Mouse (Mus musculus) embryonic fibroblast, embryonic 13.5 days (primary cell): ENCODE measurements around the gene Scrt2. TPM values are rescaled to one million over a fixed set of nuclear protein-coding genes. Genes with fewer than 3 reads are reported as not detected.

ENCODE experiments used
- H3K27ac ChIP-seq: 2 replicates; pipeline ENCODE4 v1.5.1; 2012; ENCODE audit warnings: low read length, control low read depth, inconsistent platforms; ENCODE audit not compliant: insufficient read depth
- H3K4me1 ChIP-seq: 2 replicates; pipeline ENCODE4 v1.6.1; 2011; ENCODE audit warnings: low read length; ENCODE audit not compliant: control insufficient read depth, insufficient read depth
- H3K4me3 ChIP-seq: 2 replicates; pipeline ENCODE4 v1.5.1; 2011; ENCODE audit warnings: mild to moderate bottlenecking, control low read depth, low read length; ENCODE audit not compliant: insufficient read depth
- CTCF ChIP-seq: IDR thresholded peaks from 2 replicates; pipeline ENCODE4 v1.5.1; 2011; ENCODE audit warnings: mild to moderate bottlenecking, control low read depth, low read length, moderate library complexity, borderline replicate concordance; ENCODE audit not compliant: insufficient read depth
- POLR2A ChIP-seq: IDR thresholded peaks from 2 replicates; pipeline ENCODE4 v1.6.1; 2011; ENCODE audit warnings: low read depth, mild to moderate bottlenecking, control low read depth, low read length, moderate library complexity
- polyA plus RNA-seq: library from polyadenylated mRNA; stranded (reverse); fragments of >200 nt; gene quantifications from 2 replicates; pipeline ENCODE4 v1.2.4, GENCODE M21; 2011; ENCODE audit warnings: low read depth; ENCODE audit not compliant: missing spikeins, insufficient read length

Gene Scrt2
- polyA plus RNA-seq, 1 experiment, result not detected

GRCm38 (mm10) chr2:152142571-152142970 lies 61.2 kb downstream of the Scrt2 start:
- H3K4me1 ChIP-seq, result peaks cover 2% of the 10 kb centered on the region; the same call in 1 of the 2 replicates

GRCm38 (mm10) chr2:152143279-152144157 lies 62.2 kb downstream of the Scrt2 start, which contains the start of gene Tcf15:
TSS of gene Tcf15 (plus strand) at chr2:152143561.
- no peak within 1 kb of the TSS for H3K27ac ChIP-seq
- no peak for TF ChIP-seq CTCF
- peaks cover 2% of the 10 kb centered on the region; the same call in 1 of the 2 replicates for H3K4me1 ChIP-seq
- no peak within 1 kb of the TSS for H3K4me3 ChIP-seq

More at GRCm38 (mm10) chr2:152142571-152142970, 61.2 kb downstream of the Scrt2 start:
- TF ChIP-seq CTCF (no peak), POLR2A (no peak)
- Histone ChIP-seq H3K4me3 (no peak overlapping the region), H3K27ac (no peak overlapping the region)

DNA sequence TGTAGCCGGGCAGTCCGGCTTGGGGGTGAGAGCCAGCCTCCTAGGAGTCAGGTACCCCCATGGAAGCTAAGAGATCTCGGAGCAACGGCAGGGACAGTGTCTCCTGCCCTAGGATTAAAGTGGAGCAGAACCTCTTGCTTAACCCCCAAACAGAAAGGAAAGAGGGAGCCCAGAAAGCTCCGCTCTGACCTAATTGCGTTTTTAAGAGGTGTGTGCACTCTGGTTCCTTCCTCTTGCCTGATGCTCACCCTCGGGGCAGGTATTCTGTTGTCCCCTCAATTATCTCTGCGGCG lies 62.8 kb downstream of the Scrt2 start:
- H3K27ac ChIP-seq, result no peak overlapping the region
- H3K4me1 ChIP-seq, result peaks cover 2% of the 10 kb centered on the region; the same call in 1 of the 2 replicates
- TF ChIP-seq CTCF (no peak), POLR2A (no peak)
- no peak overlapping the region for H3K4me3 ChIP-seq

DNA sequence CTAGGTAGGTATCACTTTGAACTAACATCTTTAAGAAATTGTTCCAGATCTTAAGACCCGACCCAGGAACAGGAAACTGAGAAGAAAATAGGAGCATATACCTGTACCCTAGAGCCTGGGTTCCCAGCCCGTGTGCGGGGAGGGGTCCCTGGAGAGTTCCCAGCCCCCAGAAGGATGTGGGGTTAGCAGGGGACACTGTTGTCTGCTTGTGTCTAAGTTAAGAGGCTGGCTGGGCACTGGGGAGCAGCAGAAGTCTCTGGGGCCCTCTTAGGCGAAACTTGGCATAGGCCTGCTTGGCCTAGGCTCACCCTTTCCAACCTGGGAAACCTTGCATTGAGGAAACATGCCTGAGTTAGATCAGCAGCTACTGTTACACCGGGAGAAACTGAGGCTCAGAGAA lies 63.2 kb downstream of the Scrt2 start:
- Histone ChIP-seq H3K4me3 (no peak overlapping the region), H3K27ac (no peak overlapping the region), H3K4me1 (peaks cover 2% of the 10 kb centered on the region; the same call in 1 of the 2 replicates)
- no peak for TF ChIP-seq CTCF
- no peak for TF ChIP-seq POLR2A

Other genes with a start within 250 kb of the Scrt2 start
- gene Rspo4, start 238.6 kb upstream of the Scrt2 start, polyA plus RNA-seq, result not detected in 2 replicates
- 2.1 and 4.8 TPM in 2 replicates for gene Angpt4, start 170.3 kb upstream of the Scrt2 start, polyA plus RNA-seq
- 9.7 and 13.4 TPM in 2 replicates for gene Fam110a, start 101.3 kb upstream of the Scrt2 start, polyA plus RNA-seq
- 0.55 and 0.60 TPM in 2 replicates for gene Slc52a3, start 85.0 kb upstream of the Scrt2 start, polyA plus RNA-seq
- 39.1 and 47.8 TPM in 2 replicates for gene Srxn1, start 24.0 kb downstream of the Scrt2 start, polyA plus RNA-seq
- not detected in 2 replicates for gene Tcf15, start 62.0 kb downstream of the Scrt2 start, polyA plus RNA-seq
- 126 and 134 TPM in 2 replicates for gene Csnk2a1, start 145.3 kb downstream of the Scrt2 start, polyA plus RNA-seq
- gene Tbc1d20, start 212.3 kb downstream of the Scrt2 start, polyA plus RNA-seq, result 61.7 and 74.1 TPM in 2 replicates